Mouse (Mus musculus) gastrocnemius, postnatal 4 days (tissue): Measurements from ENCODE around the gene Tbc1d12. TPM values are rescaled to one million over a fixed set of nuclear protein-coding genes. Genes with fewer than 3 reads are reported as not detected.

Experiments used
- DNase-seq, 2 experiments: peaks; one replicate each; pipeline ENCODE4 v3.0.0; 2021 to 2022; ENCODE audit warnings: low spot score in 2 of 2, mixed read lengths in 2 of 2
- total RNA-seq, 2 experiments: library from RNA; stranded (reverse); gene quantifications; 2 replicates each; pipeline ENCODE4 v1.2.3; 2021

Tbc1d12 gene
- total RNA-seq, 2 experiments from 2014 or later: 6.5 to 6.9 TPM

- no peak for DNase-seq
Measured at GRCm38 (mm10) chr19:38902501-38902900, 66.1 kb downstream of the Tbc1d12 start.

GRCm38 (mm10) chr19:38913786-38914185, 77.4 kb downstream of the Tbc1d12 start:
- DNase-seq: no peak

GRCm38 (mm10) chr19:38914926-38915325, 78.5 kb downstream of the Tbc1d12 start:
- DNase-seq: no peak

GRCm38 (mm10) chr19:38915677-38916076, 79.3 kb downstream of the Tbc1d12 start:
- DNase-seq: peak; percentile 33 to 35

GRCm38 (mm10) chr19:38928481-38929158, 92.2 kb downstream of the Tbc1d12 start:
- DNase-seq: no peak

- DNase-seq: no peak
Measured at GRCm38 (mm10) chr19:38929471-38930251, 93.3 kb downstream of the Tbc1d12 start.

- DNase-seq: no peak
Measured at GRCm38 (mm10) chr19:38930252-38930787, 93.9 kb downstream of the Tbc1d12 start.

- DNase-seq: peak; percentile 87 to 92
Measured at GRCm38 (mm10) chr19:38930788-38931565, 94.6 kb downstream of the Tbc1d12 start, which contains the start of gene Hells. Hells (plus strand) TSS chr19:38930915.

- no peak for DNase-seq
Measured at GRCm38 (mm10) chr19:38931566-38931890, 95.1 kb downstream of the Tbc1d12 start.

- DNase-seq: no peak
Measured at GRCm38 (mm10) chr19:38944590-38945307, 108.4 kb downstream of the Tbc1d12 start.

Other genes with a start within 250 kb of the Tbc1d12 start
- 1 to 10 TPM; 8.9 to 9.4 TPM for gene Noc3l, start 17.3 kb upstream of the Tbc1d12 start, total RNA-seq
- 10 to 100 TPM; 12.4 to 13.6 TPM for gene Hells, start 94.3 kb downstream of the Tbc1d12 start, total RNA-seq
- gene Cyp2c55, start 170.4 kb downstream of the Tbc1d12 start, total RNA-seq: not detected
- gene Cyp2c65, start 224.4 kb downstream of the Tbc1d12 start, total RNA-seq: not detected